Mouse (Mus musculus): ENCODE data around the gene Tmed11. TPM values are rescaled to one million over a fixed set of nuclear protein-coding genes. Genes with fewer than 3 reads are reported as not detected.

The Tmed11 gene
- polyA plus RNA-seq, 1 experiment: not detected

DNA sequence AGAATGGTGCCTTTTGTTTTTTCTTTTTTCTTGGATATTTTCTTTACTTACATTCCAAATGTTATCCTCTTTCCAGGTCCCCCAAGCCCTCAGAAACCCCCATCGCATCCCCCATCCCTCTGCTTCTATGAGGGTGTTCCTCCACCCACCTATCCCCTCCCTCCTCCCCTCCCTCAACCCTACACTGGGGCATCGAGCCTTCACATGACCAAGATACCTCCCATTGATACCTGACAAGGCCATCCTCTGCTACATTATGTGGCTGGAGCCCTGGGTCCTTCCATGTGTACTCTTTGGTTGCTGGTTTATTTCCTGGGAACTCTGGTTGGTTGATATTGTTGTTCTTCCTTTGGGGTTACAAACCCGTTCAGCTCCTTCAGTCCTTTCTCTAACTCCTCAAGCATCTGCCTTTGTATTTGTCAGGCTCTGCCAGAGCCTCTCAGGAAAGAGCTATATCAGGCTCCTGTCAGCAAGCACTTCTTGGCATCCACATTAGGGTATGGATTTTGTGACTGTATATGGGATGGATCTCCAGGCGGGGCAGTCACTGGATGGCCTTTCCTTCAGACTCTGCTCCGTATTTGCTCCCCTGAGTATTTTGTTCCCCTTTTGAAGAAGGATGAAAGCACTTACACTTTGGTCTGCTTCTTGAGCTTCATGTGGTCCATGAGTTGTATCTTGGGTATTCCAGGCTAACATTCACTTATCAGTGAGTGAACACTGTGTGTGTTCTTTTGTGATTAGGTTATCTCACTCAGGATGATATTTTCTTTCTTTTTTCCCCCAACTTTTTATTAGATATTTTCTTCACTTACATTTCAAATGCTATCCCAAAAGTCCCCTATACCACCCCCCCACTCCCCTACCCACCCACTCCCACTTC lies 44.6 kb downstream of the Tmed11 start:
- Histone ChIP-seq H3K4me3 (no peak overlapping the region), H3K27me3 (ENCODE audit: control insufficient read depth, insufficient read depth, insufficient read length) (no peaks in the 10 kb centered on the region), H3K36me3 (ENCODE audit: control insufficient read depth, insufficient read depth) (no peaks in the 10 kb centered on the region), H3K79me2 (ENCODE audit: control insufficient read depth, insufficient read depth) (no peaks in the 10 kb centered on the region), H3K4me2 (ENCODE audit: low read depth) (no peak overlapping the region), H3ac (ENCODE audit: control insufficient read depth, insufficient read length) (no peak overlapping the region)
- TF ChIP-seq TCF12 (IDR thresholded peaks at IDR 0.05; ENCODE audit: insufficient read depth, poor library complexity, severe bottlenecking): no peak
- no peak for TF ChIP-seq MYOD1 (IDR thresholded peaks at IDR 0.05; ENCODE audit: control insufficient read depth in 1 of 3, insufficient read length in 2 of 3, low read depth in 2 of 3)
- TF ChIP-seq TCF3 (IDR thresholded peaks at IDR 0.05; ENCODE audit: insufficient read length, low read depth): no peak
- no peak for TF ChIP-seq POLR2AphosphoS2 (IDR thresholded peaks at IDR 0.05; ENCODE audit: insufficient read length, low read depth)
- no peak for TF ChIP-seq CEBPB (IDR thresholded peaks at IDR 0.05; ENCODE audit: insufficient read depth, poor library complexity, severe bottlenecking)
- TF ChIP-seq MAX (IDR thresholded peaks at IDR 0.05; ENCODE audit: low read depth): no peak
- no peak for TF ChIP-seq E2F4 (IDR thresholded peaks at IDR 0.05; ENCODE audit: insufficient read depth)
- TF ChIP-seq POLR2A (IDR thresholded peaks at IDR 0.05; ENCODE audit: insufficient read length, low read depth): no peak
- no peak for TF ChIP-seq SRF (IDR thresholded peaks at IDR 0.05; ENCODE audit: control insufficient read depth, insufficient read length, low read depth)
- TF ChIP-seq REST (IDR thresholded peaks at IDR 0.05; ENCODE audit: insufficient read depth, insufficient read length): no peak
- TF ChIP-seq USF1 (IDR thresholded peaks at IDR 0.05; ENCODE audit: low read depth): no peak
- no peak for TF ChIP-seq MYOG (IDR thresholded peaks at IDR 0.05; ENCODE audit: control insufficient read depth in 1 of 3, insufficient read depth in 1 of 3, insufficient read length in 2 of 3, low read depth in 2 of 3)

DNA sequence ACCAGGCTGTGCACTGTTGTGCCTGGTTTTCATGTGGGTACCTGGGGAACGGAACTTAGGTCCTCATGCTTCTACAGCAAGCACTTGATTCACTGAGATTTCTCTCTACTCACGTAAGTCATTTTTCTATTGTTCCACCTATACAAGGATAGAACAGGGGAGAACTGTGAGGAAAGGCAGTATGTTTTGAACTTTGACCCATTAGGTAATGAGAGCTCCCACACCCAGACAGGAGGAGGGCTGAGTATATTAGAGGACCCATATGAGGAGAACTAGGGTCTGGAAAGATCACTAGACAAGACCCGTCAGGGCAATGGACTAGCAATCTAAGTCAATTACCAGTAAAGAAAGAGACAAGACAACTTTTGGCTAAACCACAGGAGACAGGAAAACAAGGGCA lies 50.5 kb downstream of the Tmed11 start:
- Histone ChIP-seq H3K79me2 (ENCODE audit: control insufficient read depth, insufficient read depth) (no peaks in the 10 kb centered on the region), H3K4me3 (no peak overlapping the region), H3K36me3 (ENCODE audit: control insufficient read depth, insufficient read depth) (no peaks in the 10 kb centered on the region), H3K27me3 (ENCODE audit: control insufficient read depth, insufficient read depth, insufficient read length) (no peaks in the 10 kb centered on the region), H3K4me2 (ENCODE audit: low read depth) (no peak overlapping the region), H3ac (ENCODE audit: control insufficient read depth, insufficient read length) (no peak overlapping the region)
- TF ChIP-seq TCF3 (IDR thresholded peaks at IDR 0.05; ENCODE audit: insufficient read length, low read depth): no peak
- no peak for TF ChIP-seq MYOG (IDR thresholded peaks at IDR 0.05; ENCODE audit: control insufficient read depth in 1 of 3, insufficient read depth in 1 of 3, insufficient read length in 2 of 3, low read depth in 2 of 3)
- no peak for TF ChIP-seq SRF (IDR thresholded peaks at IDR 0.05; ENCODE audit: control insufficient read depth, insufficient read length, low read depth)
- no peak for TF ChIP-seq MAX (IDR thresholded peaks at IDR 0.05; ENCODE audit: low read depth)
- no peak for TF ChIP-seq POLR2AphosphoS2 (IDR thresholded peaks at IDR 0.05; ENCODE audit: insufficient read length, low read depth)
- no peak for TF ChIP-seq E2F4 (IDR thresholded peaks at IDR 0.05; ENCODE audit: insufficient read depth)
- TF ChIP-seq POLR2A (IDR thresholded peaks at IDR 0.05; ENCODE audit: insufficient read length, low read depth): no peak
- no peak for TF ChIP-seq TCF12 (IDR thresholded peaks at IDR 0.05; ENCODE audit: insufficient read depth, poor library complexity, severe bottlenecking)
- TF ChIP-seq MYOD1 (IDR thresholded peaks at IDR 0.05; ENCODE audit: control insufficient read depth in 1 of 3, insufficient read length in 2 of 3, low read depth in 2 of 3): no peak
- no peak for TF ChIP-seq USF1 (IDR thresholded peaks at IDR 0.05; ENCODE audit: low read depth)
- no peak for TF ChIP-seq CEBPB (IDR thresholded peaks at IDR 0.05; ENCODE audit: insufficient read depth, poor library complexity, severe bottlenecking)
- TF ChIP-seq REST (IDR thresholded peaks at IDR 0.05; ENCODE audit: insufficient read depth, insufficient read length): no peak

DNA sequence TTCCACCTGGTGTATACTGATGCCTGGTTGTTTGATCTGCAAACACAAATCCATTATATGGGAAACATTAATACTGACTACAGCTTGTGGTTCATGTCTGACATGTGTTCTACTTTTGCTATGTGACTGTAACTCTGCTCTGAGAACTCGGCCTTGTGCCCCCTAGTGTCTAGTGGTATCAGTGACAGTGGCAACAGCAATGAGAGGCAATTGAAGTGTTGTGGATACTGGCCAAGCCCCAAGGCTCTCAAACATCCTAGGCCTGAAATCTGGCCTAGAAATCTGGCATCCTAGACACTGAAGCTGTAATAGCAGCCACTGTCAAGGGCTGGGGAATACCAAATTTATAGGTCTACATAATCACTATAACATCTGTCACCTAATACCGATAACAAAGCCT lies 51.3 kb downstream of the Tmed11 start:
- H3ac ChIP-seq (ENCODE audit: control insufficient read depth, insufficient read length): no peak overlapping the region
- no peaks in the 10 kb centered on the region for H3K36me3 ChIP-seq (ENCODE audit: control insufficient read depth, insufficient read depth)
- no peak overlapping the region for H3K4me2 ChIP-seq (ENCODE audit: low read depth)
- no peaks in the 10 kb centered on the region for H3K79me2 ChIP-seq (ENCODE audit: control insufficient read depth, insufficient read depth)
- H3K27me3 ChIP-seq (ENCODE audit: control insufficient read depth, insufficient read depth, insufficient read length): no peaks in the 10 kb centered on the region
- H3K4me3 ChIP-seq: no peak overlapping the region
- TF ChIP-seq TCF12 (IDR thresholded peaks at IDR 0.05; ENCODE audit: insufficient read depth, poor library complexity, severe bottlenecking) (no peak), REST (IDR thresholded peaks at IDR 0.05; ENCODE audit: insufficient read depth, insufficient read length) (no peak), CEBPB (IDR thresholded peaks at IDR 0.05; ENCODE audit: insufficient read depth, poor library complexity, severe bottlenecking) (no peak), E2F4 (IDR thresholded peaks at IDR 0.05; ENCODE audit: insufficient read depth) (no peak), POLR2A (IDR thresholded peaks at IDR 0.05; ENCODE audit: insufficient read length, low read depth) (no peak), MYOD1 (IDR thresholded peaks at IDR 0.05; ENCODE audit: control insufficient read depth in 1 of 3, insufficient read length in 2 of 3, low read depth in 2 of 3) (no peak), SRF (IDR thresholded peaks at IDR 0.05; ENCODE audit: control insufficient read depth, insufficient read length, low read depth) (no peak), MYOG (IDR thresholded peaks at IDR 0.05; ENCODE audit: control insufficient read depth in 1 of 3, insufficient read depth in 1 of 3, insufficient read length in 2 of 3, low read depth in 2 of 3) (no peak), TCF3 (IDR thresholded peaks at IDR 0.05; ENCODE audit: insufficient read length, low read depth) (no peak), MAX (IDR thresholded peaks at IDR 0.05; ENCODE audit: low read depth) (no peak), POLR2AphosphoS2 (IDR thresholded peaks at IDR 0.05; ENCODE audit: insufficient read length, low read depth) (no peak), USF1 (IDR thresholded peaks at IDR 0.05; ENCODE audit: low read depth) (no peak)

DNA sequence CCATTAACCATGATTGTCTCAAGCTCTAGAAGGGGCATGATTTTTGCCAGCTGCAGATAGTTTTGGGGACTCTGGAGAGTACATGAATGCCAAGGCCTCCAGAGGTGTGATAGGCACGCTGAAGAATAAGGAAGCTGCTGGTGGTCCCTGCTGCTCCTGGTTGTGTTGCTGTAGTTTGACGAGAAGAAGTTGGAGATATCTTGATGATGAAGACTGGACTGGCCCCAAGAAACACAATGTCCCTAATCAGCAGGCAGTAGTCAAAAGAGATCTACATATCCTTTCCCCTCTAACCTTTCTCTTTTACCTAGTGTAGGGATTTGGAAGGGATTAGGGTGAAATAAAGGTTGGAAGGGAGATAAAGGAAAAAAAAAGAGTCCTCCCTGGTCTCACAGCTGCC lies 52.6 kb downstream of the Tmed11 start:
- Histone ChIP-seq H3ac (ENCODE audit: control insufficient read depth, insufficient read length) (no peak overlapping the region), H3K36me3 (ENCODE audit: control insufficient read depth, insufficient read depth) (no peaks in the 10 kb centered on the region), H3K4me2 (ENCODE audit: low read depth) (no peak overlapping the region), H3K27me3 (ENCODE audit: control insufficient read depth, insufficient read depth, insufficient read length) (no peaks in the 10 kb centered on the region), H3K79me2 (ENCODE audit: control insufficient read depth, insufficient read depth) (no peaks in the 10 kb centered on the region), H3K4me3 (no peak overlapping the region)
- TF ChIP-seq MYOD1 (IDR thresholded peaks at IDR 0.05; ENCODE audit: control insufficient read depth in 1 of 3, insufficient read length in 2 of 3, low read depth in 2 of 3) (no peak), USF1 (IDR thresholded peaks at IDR 0.05; ENCODE audit: low read depth) (no peak), SRF (IDR thresholded peaks at IDR 0.05; ENCODE audit: control insufficient read depth, insufficient read length, low read depth) (no peak), CEBPB (IDR thresholded peaks at IDR 0.05; ENCODE audit: insufficient read depth, poor library complexity, severe bottlenecking) (no peak), TCF12 (IDR thresholded peaks at IDR 0.05; ENCODE audit: insufficient read depth, poor library complexity, severe bottlenecking) (no peak), E2F4 (IDR thresholded peaks at IDR 0.05; ENCODE audit: insufficient read depth) (no peak), REST (IDR thresholded peaks at IDR 0.05; ENCODE audit: insufficient read depth, insufficient read length) (no peak), POLR2AphosphoS2 (IDR thresholded peaks at IDR 0.05; ENCODE audit: insufficient read length, low read depth) (no peak), MAX (IDR thresholded peaks at IDR 0.05; ENCODE audit: low read depth) (no peak), TCF3 (IDR thresholded peaks at IDR 0.05; ENCODE audit: insufficient read length, low read depth) (no peak), POLR2A (IDR thresholded peaks at IDR 0.05; ENCODE audit: insufficient read length, low read depth) (no peak), MYOG (IDR thresholded peaks at IDR 0.05; ENCODE audit: control insufficient read depth in 1 of 3, insufficient read depth in 1 of 3, insufficient read length in 2 of 3, low read depth in 2 of 3) (no peak)

Measured in myocyte (in vitro differentiated cells).